Mouse (Mus musculus) kidney, postnatal 14 days (tissue): Measurements from ENCODE around the gene Gcm1.
"Not testable (repeated sequence)": the region's sequence is repeated elsewhere in the genome, so short reads cannot be mapped to it uniquely, and the experiment has no call there.

Experiments used
- DNase-seq: peaks from one replicate; pipeline ENCODE4 v3.0.0; 2022; ENCODE audit warnings: mixed read lengths

The Gcm1 gene

GRCm38 (mm10) chr9:78050452-78050970 is 1.2 kb upstream of the Gcm1 start:
- DNase-seq = no peak

- no peak for DNase-seq
Observed at GRCm38 (mm10) chr9:78053821-78054220, 2.1 kb downstream of the Gcm1 start.

GRCm38 (mm10) chr9:78054298-78054697 is 2.6 kb downstream of the Gcm1 start:
- no peak for DNase-seq

- no peak for DNase-seq
Observed at GRCm38 (mm10) chr9:78059525-78060120, 7.9 kb downstream of the Gcm1 start.

- no peak for DNase-seq
Observed at GRCm38 (mm10) chr9:78062392-78062791, 10.7 kb downstream of the Gcm1 start.

- peak; percentile 70 for DNase-seq
Observed at GRCm38 (mm10) chr9:78064121-78064520, 12.4 kb downstream of the Gcm1 start.

- DNase-seq = no peak
Observed at GRCm38 (mm10) chr9:78070496-78070895, 18.8 kb downstream of the Gcm1 start.

GRCm38 (mm10) chr9:78071626-78072025 is 19.9 kb downstream of the Gcm1 start:
- no peak for DNase-seq

- DNase-seq = not testable (repeated sequence)
Observed at GRCm38 (mm10) chr9:78073291-78073690, 21.6 kb downstream of the Gcm1 start.

GRCm38 (mm10) chr9:78073713-78074340 is 22.1 kb downstream of the Gcm1 start:
- DNase-seq = no peak

GRCm38 (mm10) chr9:78075256-78075655 is 23.5 kb downstream of the Gcm1 start:
- DNase-seq = no peak

GRCm38 (mm10) chr9:78078240-78078639 is 26.5 kb downstream of the Gcm1 start:
- DNase-seq = peak; percentile 44

GRCm38 (mm10) chr9:78081835-78082234 is 30.1 kb downstream of the Gcm1 start:
- DNase-seq = no peak

GRCm38 (mm10) chr9:78084341-78084740 is 32.6 kb downstream of the Gcm1 start:
- no peak for DNase-seq

- DNase-seq = no peak
Observed at GRCm38 (mm10) chr9:78085722-78086287, 34.1 kb downstream of the Gcm1 start.

- peak; percentile 28 for DNase-seq
Observed at GRCm38 (mm10) chr9:78087751-78088150, 36.0 kb downstream of the Gcm1 start.

- DNase-seq = no peak
Observed at GRCm38 (mm10) chr9:78088521-78088920, 36.8 kb downstream of the Gcm1 start.

- DNase-seq = no peak
Observed at GRCm38 (mm10) chr9:78088971-78089370, 37.2 kb downstream of the Gcm1 start.

GRCm38 (mm10) chr9:78089906-78090305 is 38.2 kb downstream of the Gcm1 start:
- no peak for DNase-seq

GRCm38 (mm10) chr9:78090596-78090995 is 38.9 kb downstream of the Gcm1 start:
- no peak for DNase-seq

- no peak for DNase-seq
Observed at GRCm38 (mm10) chr9:78095686-78096085, 44.0 kb downstream of the Gcm1 start.

- DNase-seq = no peak
Observed at GRCm38 (mm10) chr9:78096376-78096775, 44.7 kb downstream of the Gcm1 start.

GRCm38 (mm10) chr9:78100956-78101355 is 49.2 kb downstream of the Gcm1 start:
- no peak for DNase-seq

- no peak for DNase-seq
Observed at GRCm38 (mm10) chr9:78101431-78101830, 49.7 kb downstream of the Gcm1 start.
